Mouse (Mus musculus) adrenal gland, postnatal 10 days (tissue): Measurements from ENCODE around the gene Tmem263. TPM values are rescaled to one million over a fixed set of nuclear protein-coding genes. Genes with fewer than 3 reads are reported as not detected.

Experiments
- total RNA-seq, 2 experiments: library from RNA; stranded (reverse); gene quantifications; 2 replicates each; pipeline ENCODE4 v1.2.3; 2021

The Tmem263 gene
- total RNA-seq, 2 experiments from 2014 or later: 22.5 to 24.7 TPM

Other genes with a start within 250 kb of the Tmem263 start
- 10 to 100 TPM; 26.6 to 31.8 TPM for gene Ric8b, start 185.0 kb upstream of the Tmem263 start, total RNA-seq
- gene Fhl4, start 132 bp upstream of the Tmem263 start, total RNA-seq: under 1 TPM; 0.51 to 0.73 TPM
- 10 to 100 TPM in 1 of 2 experiments, 1 to 10 TPM in 1; 7.3 to 13.8 TPM for gene Mterf2, start 25.4 kb downstream of the Tmem263 start, total RNA-seq
- gene Cry1, start 82.4 kb downstream of the Tmem263 start, total RNA-seq: 10 to 100 TPM; 17.2 to 23.5 TPM